Mouse (Mus musculus) MEL (cell line): ENCODE measurements around the gene 2200002D01Rik. TPM values are rescaled to one million over a fixed set of nuclear protein-coding genes. Genes with fewer than 3 reads are reported as not detected.

Experiments
- DNase-seq: peaks from one replicate; pipeline ENCODE4 v3.0.0; 2011; ENCODE audit warnings: low read depth, low spot score
- H3K27ac ChIP-seq: 2 replicates; pipeline ENCODE4 v1.5.1; 2012; ENCODE audit warnings: low read depth, mild to moderate bottlenecking, control low read depth, low read length, moderate library complexity; ENCODE audit not compliant: control insufficient read depth
- H3K27me3 ChIP-seq, 2 experiments: fragments of 150-350 bp in 1 of 2; sonication (generic) in 1 of 2; 2 replicates each; pipeline ENCODE4 v1.6.1; 2012; ENCODE audit warnings: low read length in 2 of 2, mild to moderate bottlenecking in 2 of 2, improper control_type of control experiment in 1 of 2, moderate library complexity in 1 of 2; ENCODE audit not compliant: insufficient read depth in 2 of 2, control insufficient read depth in 1 of 2
- H3K36me3 ChIP-seq, 2 experiments: 2 replicates each; pipeline ENCODE4 v1.6.1; 2012 to 2014; ENCODE audit warnings: low read length in 2 of 2, improper control_type of control experiment in 1 of 2, inconsistent platforms in 1 of 2, mild to moderate bottlenecking in 1 of 2; ENCODE audit not compliant: insufficient read depth in 2 of 2, control insufficient read depth in 1 of 2
- H3K4me1 ChIP-seq, 2 experiments: fragments of 150-350 bp in 1 of 2; sonication (generic) in 1 of 2; 2 replicates each; pipeline ENCODE4 v1.6.1; 2012; ENCODE audit warnings: low read length in 2 of 2, improper control_type of control experiment in 1 of 2, mild to moderate bottlenecking in 1 of 2; ENCODE audit not compliant: insufficient read depth in 2 of 2, control insufficient read depth in 1 of 2
- H3K4me3 ChIP-seq, 2 experiments: fragments of 150-350 bp in 1 of 2; sonication (generic) in 1 of 2; 2 replicates each; pipeline ENCODE4 v1.5.1; 2012; ENCODE audit warnings: low read depth in 2 of 2, low read length in 2 of 2, mild to moderate bottlenecking in 2 of 2, moderate library complexity in 2 of 2, control low read depth in 1 of 2, improper control_type of control experiment in 1 of 2; ENCODE audit not compliant: control insufficient read depth in 1 of 2, insufficient read depth in 1 of 2
- H3K79me2 ChIP-seq: 2 replicates; pipeline ENCODE4 v1.6.1; 2012; ENCODE audit warnings: mild to moderate bottlenecking, low read length, moderate library complexity; ENCODE audit not compliant: control insufficient read depth, poor library complexity, insufficient read depth
- H3K9ac ChIP-seq: 2 replicates; pipeline ENCODE4 v1.6.1; 2012; ENCODE audit warnings: low read depth, mild to moderate bottlenecking, control low read depth, low read length, moderate library complexity; ENCODE audit not compliant: control insufficient read depth, poor library complexity, severe bottlenecking
- H3K9me3 ChIP-seq: fragments of 150-350 bp; sonication (generic); replicated peaks from 2 replicates; pipeline ENCODE4 v1.6.1; 2012; ENCODE audit warnings: mild to moderate bottlenecking, low read length, improper control_type of control experiment, moderate library complexity; ENCODE audit not compliant: insufficient read depth
- BHLHE40 ChIP-seq: IDR thresholded peaks from 2 replicates; pipeline ENCODE4 v1.6.1; 2012; ENCODE audit warnings: low read depth, mild to moderate bottlenecking, inconsistent platforms, low read length, improper control_type of control experiment, borderline replicate concordance
- CHD1 ChIP-seq: IDR thresholded peaks from 2 replicates; pipeline ENCODE4 v1.6.1; 2012; ENCODE audit warnings: low read depth, mild to moderate bottlenecking, inconsistent platforms, low read length, improper control_type of control experiment
- CHD2 ChIP-seq: IDR thresholded peaks from 2 replicates; pipeline ENCODE4 v1.6.1; 2011; ENCODE audit warnings: low read length, improper control_type of control experiment
- CTCF ChIP-seq, 3 experiments: IDR thresholded peaks in 2 of 3; conservative IDR thresholded peaks in 1 of 3; 2 replicates each; pipeline ENCODE4 v1.5.1; 2011 to 2012; ENCODE audit warnings: low read length in 3 of 3, low read depth in 2 of 3, mild to moderate bottlenecking in 2 of 3, improper control_type of control experiment in 1 of 3, inconsistent platforms in 1 of 3, mixed read lengths in 1 of 3, moderate library complexity in 1 of 3; ENCODE audit not compliant: control insufficient read depth in 1 of 3, insufficient read depth in 1 of 3, poor library complexity in 1 of 3, severe bottlenecking in 1 of 3
- E2F4 ChIP-seq: IDR thresholded peaks from 2 replicates; pipeline ENCODE4 v1.6.1; 2011; ENCODE audit warnings: low read depth, low read length, improper control_type of control experiment, borderline replicate concordance
- ELF1 ChIP-seq: IDR thresholded peaks from 2 replicates; pipeline ENCODE4 v1.6.1; 2014; ENCODE audit warnings: low read depth, mild to moderate bottlenecking, inconsistent platforms, low read length, improper control_type of control experiment, moderate library complexity
- ETS1 ChIP-seq: IDR thresholded peaks from 2 replicates; pipeline ENCODE4 v1.6.1; 2012; ENCODE audit warnings: low read depth, mild to moderate bottlenecking, inconsistent platforms, low read length, improper control_type of control experiment, moderate library complexity
- GABPA ChIP-seq: IDR thresholded peaks from 2 replicates; pipeline ENCODE4 v1.6.1; 2012; ENCODE audit warnings: low read depth, mild to moderate bottlenecking, inconsistent platforms, low read length, improper control_type of control experiment, moderate library complexity
- GATA1 ChIP-seq: IDR thresholded peaks from 2 replicates; pipeline ENCODE4 v1.6.1; 2011; ENCODE audit warnings: low read depth, low read length, improper control_type of control experiment
- HCFC1 ChIP-seq: IDR thresholded peaks from 2 replicates; pipeline ENCODE4 v1.6.1; 2012; ENCODE audit warnings: low read depth, mild to moderate bottlenecking, inconsistent platforms, low read length, improper control_type of control experiment, moderate library complexity
- JUND ChIP-seq: IDR thresholded peaks from 2 replicates; pipeline ENCODE4 v1.6.1; 2011; ENCODE audit warnings: low read depth, mild to moderate bottlenecking, improper control_type of control experiment, low read length
- KAT2A ChIP-seq: conservative IDR thresholded peaks from 2 replicates; pipeline ENCODE4 v1.6.1; 2012; ENCODE audit warnings: low read depth, low read length, improper control_type of control experiment, inconsistent platforms
- MAFK ChIP-seq: IDR thresholded peaks from 2 replicates; pipeline ENCODE4 v1.6.1; 2011; ENCODE audit warnings: low read depth, mild to moderate bottlenecking, low read length, improper control_type of control experiment, borderline replicate concordance
- MAX ChIP-seq: IDR thresholded peaks from 2 replicates; pipeline ENCODE4 v1.6.1; 2011; ENCODE audit warnings: low read length, improper control_type of control experiment
- MAZ ChIP-seq: IDR thresholded peaks from 2 replicates; pipeline ENCODE4 v1.6.1; 2012; ENCODE audit warnings: low read depth, mild to moderate bottlenecking, inconsistent platforms, low read length, improper control_type of control experiment
- MEF2A ChIP-seq: IDR thresholded peaks from 2 replicates; pipeline ENCODE4 v1.6.1; 2014; ENCODE audit warnings: low read depth, mild to moderate bottlenecking, inconsistent platforms, low read length, improper control_type of control experiment; ENCODE audit not compliant: poor library complexity, insufficient replicate concordance, severe bottlenecking; ENCODE audit errors: extremely low read depth
- MXI1 ChIP-seq: IDR thresholded peaks from 2 replicates; pipeline ENCODE4 v1.6.1; 2011; ENCODE audit warnings: mild to moderate bottlenecking, low read depth, low read length, improper control_type of control experiment
- MYB ChIP-seq: IDR thresholded peaks from 2 replicates; pipeline ENCODE4 v1.6.1; 2011; ENCODE audit warnings: mild to moderate bottlenecking, low read depth, low read length, improper control_type of control experiment
- MYC ChIP-seq: IDR thresholded peaks from 2 replicates; pipeline ENCODE4 v1.6.1; 2011; ENCODE audit warnings: low read depth, mild to moderate bottlenecking, low read length, improper control_type of control experiment, moderate library complexity
- NELFE ChIP-seq: IDR thresholded peaks from 2 replicates; pipeline ENCODE4 v1.6.1; 2011; ENCODE audit warnings: low read depth, low read length, improper control_type of control experiment
- NRF1 ChIP-seq: IDR thresholded peaks from 2 replicates; pipeline ENCODE4 v1.6.1; 2014; ENCODE audit warnings: low read depth, mild to moderate bottlenecking, inconsistent platforms, low read length, improper control_type of control experiment, moderate library complexity; ENCODE audit not compliant: poor library complexity, insufficient read depth, severe bottlenecking
- POLR2A ChIP-seq, 2 experiments: IDR thresholded peaks; 2 replicates each; pipeline ENCODE4 v1.6.1; 2011 to 2012; ENCODE audit warnings: low read length in 2 of 2, mild to moderate bottlenecking in 2 of 2, control low read depth in 1 of 2, improper control_type of control experiment in 1 of 2, low read depth in 1 of 2, moderate library complexity in 1 of 2; ENCODE audit not compliant: control insufficient read depth in 1 of 2, insufficient read depth in 1 of 2, poor library complexity in 1 of 2
- POLR2AphosphoS2 ChIP-seq: IDR thresholded peaks from 2 replicates; pipeline ENCODE4 v1.6.1; 2011; ENCODE audit warnings: low read length, improper control_type of control experiment
- POLR2AphosphoS5 ChIP-seq: IDR thresholded peaks from 2 replicates; pipeline ENCODE4 v1.6.1; 2012; ENCODE audit warnings: low read depth, borderline replicate concordance, mild to moderate bottlenecking, inconsistent platforms, low read length, moderate library complexity, mixed read lengths
- RAD21 ChIP-seq: IDR thresholded peaks from 2 replicates; pipeline ENCODE4 v1.6.1; 2011; ENCODE audit warnings: mild to moderate bottlenecking, low read depth, low read length, improper control_type of control experiment
- RCOR1 ChIP-seq: IDR thresholded peaks from 2 replicates; pipeline ENCODE4 v1.6.1; 2012; ENCODE audit warnings: low read depth, mild to moderate bottlenecking, inconsistent platforms, low read length, improper control_type of control experiment
- SIN3A ChIP-seq: IDR thresholded peaks from 2 replicates; pipeline ENCODE4 v1.6.1; 2012; ENCODE audit warnings: low read length, improper control_type of control experiment, inconsistent platforms
- SMC3 ChIP-seq: IDR thresholded peaks from 2 replicates; pipeline ENCODE4 v1.6.1; 2011; ENCODE audit warnings: low read depth, low read length, improper control_type of control experiment
- TAL1 ChIP-seq: IDR thresholded peaks from 2 replicates; pipeline ENCODE4 v1.6.1; 2012; ENCODE audit warnings: mild to moderate bottlenecking, inconsistent platforms, low read length, moderate library complexity, mixed read lengths
- TBP ChIP-seq: IDR thresholded peaks from 2 replicates; pipeline ENCODE4 v1.8.0; 2011; ENCODE audit warnings: low read depth, low read length, improper control_type of control experiment
- TCF12 ChIP-seq: IDR thresholded peaks from 2 replicates; pipeline ENCODE4 v1.6.1; 2014; ENCODE audit warnings: low read depth, mild to moderate bottlenecking, inconsistent platforms, low read length, improper control_type of control experiment, moderate library complexity
- UBTF ChIP-seq: IDR thresholded peaks from 2 replicates; pipeline ENCODE4 v1.6.1; 2012; ENCODE audit warnings: low read depth, mild to moderate bottlenecking, inconsistent platforms, low read length, improper control_type of control experiment, moderate library complexity, borderline replicate concordance; ENCODE audit not compliant: insufficient read depth
- USF1 ChIP-seq: IDR thresholded peaks from 2 replicates; pipeline ENCODE4 v1.6.1; 2014; ENCODE audit warnings: low read depth, mild to moderate bottlenecking, inconsistent platforms, low read length, improper control_type of control experiment, moderate library complexity
- USF2 ChIP-seq, 2 experiments: IDR thresholded peaks; 2 replicates each; pipeline ENCODE4 v1.6.1; 2011 to 2012; ENCODE audit warnings: improper control_type of control experiment in 2 of 2, low read length in 2 of 2, borderline replicate concordance in 1 of 2, inconsistent platforms in 1 of 2, low read depth in 1 of 2, mild to moderate bottlenecking in 1 of 2; ENCODE audit not compliant: insufficient read depth in 1 of 2
- ZC3H11A ChIP-seq: IDR thresholded peaks from 2 replicates; pipeline ENCODE4 v1.6.1; 2012; ENCODE audit warnings: low read depth, mild to moderate bottlenecking, inconsistent platforms, low read length, improper control_type of control experiment
- ZKSCAN1 ChIP-seq: IDR thresholded peaks from 2 replicates; pipeline ENCODE4 v1.6.1; 2012; ENCODE audit warnings: low read depth, mild to moderate bottlenecking, inconsistent platforms, low read length, improper control_type of control experiment, moderate library complexity
- ZMIZ1 ChIP-seq: IDR thresholded peaks from 2 replicates; pipeline ENCODE4 v1.6.1; 2012; ENCODE audit warnings: low read depth, mild to moderate bottlenecking, inconsistent platforms, low read length, improper control_type of control experiment, moderate library complexity
- ZNF384 ChIP-seq: IDR thresholded peaks from 2 replicates; pipeline ENCODE4 v1.6.1; 2012; ENCODE audit warnings: low read depth, mild to moderate bottlenecking, inconsistent platforms, low read length, improper control_type of control experiment
- polyA plus RNA-seq, 2 experiments: library from polyadenylated mRNA; stranded (reverse) in 1 of 2; unstranded in 1 of 2; fragments of >175 nt in 1 of 2; fragments of >200 nt in 1 of 2; gene quantifications; 2 replicates each; pipeline versions ENCODE4 v1.2.1 to v1.2.4; 2012; ENCODE audit warnings: low replicate concordance in 2 of 2, low read depth in 1 of 2; ENCODE audit not compliant: insufficient read length in 2 of 2, insufficient read depth in 1 of 2, missing spikeins in 1 of 2
- total RNA-seq: library from RNA; depleted of rRNA; stranded (reverse); fragments of 300-350 nt; gene quantifications from 2 replicates; pipeline ENCODE4 v1.2.3, GENCODE M21; 2012

The 2200002D01Rik gene
- total and polyA plus RNA-seq, 3 experiments = 0.85 to 5.4 TPM; not detected in 1

DNA sequence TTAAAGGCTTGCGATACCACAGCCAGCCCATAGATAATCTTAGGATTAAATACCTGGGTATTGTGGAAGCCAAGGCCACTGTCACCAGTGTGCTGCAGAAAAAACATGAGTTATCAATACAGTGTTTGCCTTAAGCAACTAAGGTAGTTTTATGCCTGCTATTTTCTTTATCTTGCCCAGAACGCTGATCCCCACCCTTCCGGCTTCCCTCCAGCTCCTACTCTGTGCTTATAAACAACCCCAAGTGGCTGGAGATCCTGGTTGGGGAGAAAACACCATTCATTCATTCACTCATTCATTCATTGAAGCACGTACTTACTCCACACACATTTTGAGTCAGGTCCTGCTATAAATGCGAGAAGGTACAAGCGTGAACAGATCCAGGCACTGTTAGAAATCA, 36.3 kb upstream of the 2200002D01Rik start:
- Histone ChIP-seq H3K36me3 (peaks cover 0 to 19% of the 10 kb centered on the region in 2 experiments; a peak in 2 of 4 replicates), H3K4me3 (peak overlapping the region in 1 of 2 experiments; percentile 30; a peak in 1 of 4 replicates), H3K79me2 (peaks cover 10% of the 10 kb centered on the region), H3K9me3 (no peaks in the 10 kb centered on the region), H3K27ac (peak overlapping the region; percentile 75), H3K27me3 (no peaks in the 10 kb centered on the region), H3K4me1 (peaks cover 22 to 34% of the 10 kb centered on the region in 2 experiments), H3K9ac (peak overlapping the region; percentile 36)
- peak; percentile 76 for DNase-seq
- TF ChIP-seq CTCF (IDR thresholded peaks at IDR 0.05 in 2 of 3, conservative IDR thresholded peaks at IDR 0.05 in 1 of 3; ENCODE audit: control insufficient read depth in 1 of 3, insufficient read depth in 1 of 3, low read depth in 2 of 3, low read length in 3 of 3, poor library complexity in 1 of 3, severe bottlenecking in 1 of 3) = no peak
- TF ChIP-seq E2F4 = no peak
- no peak for TF ChIP-seq POLR2A (IDR thresholded peaks at IDR 0.05; ENCODE audit: control insufficient read depth in 1 of 2, insufficient read depth in 1 of 2, low read depth in 1 of 2, low read length in 2 of 2, poor library complexity in 1 of 2)
- no peak for TF ChIP-seq RCOR1
- 0 out of 2 replicates have a peak, but pooled peaks have one; percentile 10 for TF ChIP-seq MYC
- no peak for TF ChIP-seq MAZ
- TF ChIP-seq ZC3H11A = no peak
- no peak for TF ChIP-seq MEF2A
- peak; percentile 42 for TF ChIP-seq TAL1
- no peak for TF ChIP-seq MAFK
- TF ChIP-seq TBP = no peak
- TF ChIP-seq GATA1 = peak; percentile 84
- TF ChIP-seq HCFC1 = peak; percentile 49; the same call in 1 of the 2 replicates
- TF ChIP-seq MYB = no peak
- no peak for TF ChIP-seq JUND
- no peak; the same call in 1 of the 2 replicates for TF ChIP-seq ETS1
- TF ChIP-seq ZKSCAN1 = peak; percentile 71
- no peak; the same call in 1 of the 2 replicates for TF ChIP-seq CHD2
- no peak for TF ChIP-seq POLR2AphosphoS2
- peak; percentile 36; the same call in 1 of the 2 replicates for TF ChIP-seq ELF1
- TF ChIP-seq MAX = no peak
- no peak for TF ChIP-seq BHLHE40
- no peak; the same call in none of the 2 replicates for TF ChIP-seq SIN3A
- 0 out of 2 replicates have a peak, but pooled peaks have one; percentile 22 for TF ChIP-seq ZNF384
- no peak for TF ChIP-seq SMC3
- TF ChIP-seq CHD1 = no peak
- TF ChIP-seq NRF1 = no peak
- no peak for TF ChIP-seq RAD21
- no peak for TF ChIP-seq KAT2A
- no peak for TF ChIP-seq USF1
- TF ChIP-seq USF2 (IDR thresholded peaks at IDR 0.05; ENCODE audit: borderline replicate concordance in 1 of 2, insufficient read depth in 1 of 2, low read depth in 1 of 2, low read length in 2 of 2) = no peak
- no peak for TF ChIP-seq ZMIZ1
- peak; percentile 54 for TF ChIP-seq MXI1
- TF ChIP-seq POLR2AphosphoS5 = no peak
- peak; percentile 17; the same call in 1 of the 2 replicates for TF ChIP-seq NELFE
- TF ChIP-seq UBTF = no peak
- no peak for TF ChIP-seq GABPA
- peak; percentile 64 for TF ChIP-seq TCF12
